Mouse (Mus musculus): ENCODE measurements around the gene Apbb1ip.

Gene Apbb1ip

GRCm38 (mm10) chr2:22775681-22776080 is 1.8 kb downstream of the Apbb1ip start:
- no peak for DNase-seq

GRCm38 (mm10) chr2:22776568-22777230 is 2.8 kb downstream of the Apbb1ip start:
- DNase-seq: no peak

- no peak for DNase-seq
These were observed 3.9 kb downstream of the Apbb1ip start for GRCm38 (mm10) chr2:22777757-22778156.

GRCm38 (mm10) chr2:22780884-22781283 is 7.0 kb downstream of the Apbb1ip start:
- no peak for DNase-seq

- DNase-seq: no peak
These were observed 7.6 kb downstream of the Apbb1ip start for GRCm38 (mm10) chr2:22781387-22782009.

GRCm38 (mm10) chr2:22782057-22782456 is 8.2 kb downstream of the Apbb1ip start:
- DNase-seq: no peak

- DNase-seq: no peak
These were observed 9.3 kb downstream of the Apbb1ip start for GRCm38 (mm10) chr2:22783137-22783638.

GRCm38 (mm10) chr2:22784186-22784585 is 10.3 kb downstream of the Apbb1ip start:
- DNase-seq: no peak

- DNase-seq: no peak
These were observed 10.9 kb downstream of the Apbb1ip start for GRCm38 (mm10) chr2:22784771-22785170.

- DNase-seq: no peak
These were observed 14.8 kb downstream of the Apbb1ip start for GRCm38 (mm10) chr2:22788658-22789057.

- no peak for DNase-seq
These were observed 15.7 kb downstream of the Apbb1ip start for GRCm38 (mm10) chr2:22789576-22789975.

GRCm38 (mm10) chr2:22790435-22790834 is 16.5 kb downstream of the Apbb1ip start:
- DNase-seq: no peak

GRCm38 (mm10) chr2:22795087-22795486 is 21.2 kb downstream of the Apbb1ip start:
- no peak for DNase-seq

GRCm38 (mm10) chr2:22796487-22796886 is 22.6 kb downstream of the Apbb1ip start:
- no peak for DNase-seq

- DNase-seq: no peak
These were observed 25.6 kb downstream of the Apbb1ip start for GRCm38 (mm10) chr2:22799430-22800041.

GRCm38 (mm10) chr2:22805589-22805988 is 31.7 kb downstream of the Apbb1ip start:
- no peak for DNase-seq

- DNase-seq: no peak
These were observed 32.7 kb downstream of the Apbb1ip start for GRCm38 (mm10) chr2:22806576-22806975.

GRCm38 (mm10) chr2:22807312-22807711 is 33.4 kb downstream of the Apbb1ip start:
- no peak for DNase-seq

- DNase-seq: no peak
These were observed 37.0 kb downstream of the Apbb1ip start for GRCm38 (mm10) chr2:22810851-22811250.

GRCm38 (mm10) chr2:22811466-22811865 is 37.6 kb downstream of the Apbb1ip start:
- DNase-seq: no peak

- no peak for DNase-seq
These were observed 40.0 kb downstream of the Apbb1ip start for GRCm38 (mm10) chr2:22813921-22814320.

- no peak for DNase-seq
These were observed 41.8 kb downstream of the Apbb1ip start for GRCm38 (mm10) chr2:22815674-22816073.

GRCm38 (mm10) chr2:22816231-22816630 is 42.3 kb downstream of the Apbb1ip start:
- DNase-seq: no peak

- DNase-seq: no peak
These were observed 48.4 kb downstream of the Apbb1ip start for GRCm38 (mm10) chr2:22822293-22822692.
